Mouse (Mus musculus) limb, embryonic 10.5 days (tissue): Measurements from ENCODE around the gene Mrps26. TPM values are rescaled to one million over a fixed set of nuclear protein-coding genes. Genes with fewer than 3 reads are reported as not detected.
"Not testable (repeated sequence)": the region's sequence is repeated elsewhere in the genome, so short reads cannot be mapped to it uniquely, and the experiment has no call there.

ENCODE experiments used
- DNase-seq: peaks from one replicate; pipeline ENCODE4 v3.0.0-alpha.2; 2017; ENCODE audit warnings: low spot score
- H3K27ac ChIP-seq: fragments of 300-500 bp; sonication (generic); 2 replicates; pipeline ENCODE4 v1.5.1; 2016; ENCODE audit warnings: mild to moderate bottlenecking
- H3K27me3 ChIP-seq: fragments of 300-500 bp; sonication (generic); 2 replicates; pipeline ENCODE4 v1.6.1; 2016; ENCODE audit warnings: low read depth, mild to moderate bottlenecking; ENCODE audit not compliant: poor library complexity, severe bottlenecking
- H3K36me3 ChIP-seq: fragments of 300-500 bp; sonication (generic); 2 replicates; pipeline ENCODE4 v1.6.1; 2016; ENCODE audit warnings: mild to moderate bottlenecking, moderate library complexity
- H3K4me1 ChIP-seq: fragments of 300-500 bp; sonication (generic); 2 replicates; pipeline ENCODE4 v1.6.1; 2016
- H3K4me3 ChIP-seq: fragments of 300-500 bp; sonication (generic); 2 replicates; pipeline ENCODE4 v1.5.1; 2016; ENCODE audit warnings: mild to moderate bottlenecking, moderate library complexity
- H3K9me3 ChIP-seq: fragments of 300-500 bp; sonication (generic); replicated peaks from 2 replicates; pipeline ENCODE4 v1.6.1; 2016; ENCODE audit warnings: mild to moderate bottlenecking
- WGBS: fragments of 180-500 bp; shearing (Covaris S2); methylation state at CpG from one replicate; pipeline ENCODE4 v1.1.7; 2016; 5-methylcytosine and 5-hydroxymethylcytosine counted together
- polyA plus RNA-seq: library from polyadenylated mRNA; unstranded; fragments of >200 nt; fragmentation: Nextera tagmentation; extraction: Ambion mirVana; gene quantifications from 2 replicates; pipeline ENCODE4 v1.2.1, GENCODE M21; 2016

Mrps26 gene
- polyA plus RNA-seq, 1 experiment from 2014 or later, result 87.3 TPM

GRCm38 (mm10) chr2:130546957-130547356 lies 16.6 kb upstream of the Mrps26 start:
- no peaks in the 10 kb centered on the region for H3K4me1 ChIP-seq
- WGBS, result 90% methylated on average over 8 of the region's 8 CpGs

GRCm38 (mm10) chr2:130554841-130555240 lies 8.7 kb upstream of the Mrps26 start:
- 89% methylated on average over 7 of the region's 7 CpGs for WGBS
- H3K4me1 ChIP-seq, result no peaks in the 10 kb centered on the region
- peaks cover 79% of the 10 kb centered on the region for H3K36me3 ChIP-seq
- H3K27me3 ChIP-seq, result no peaks in the 10 kb centered on the region
- H3K27ac ChIP-seq, result no peak overlapping the region
- H3K9me3 ChIP-seq, result no peaks in the 10 kb centered on the region
- DNase-seq, result no peak
- H3K4me3 ChIP-seq, result no peak overlapping the region

More at GRCm38 (mm10) chr2:130546957-130547356, 16.6 kb upstream of the Mrps26 start:
- no peak overlapping the region for H3K27ac ChIP-seq
- no peak overlapping the region for H3K4me3 ChIP-seq
- H3K36me3 ChIP-seq, result peaks cover 93% of the 10 kb centered on the region
- no peaks in the 10 kb centered on the region for H3K9me3 ChIP-seq
- no peaks in the 10 kb centered on the region for H3K27me3 ChIP-seq
- DNase-seq, result no peak

- no peaks in the 10 kb centered on the region for H3K9me3 ChIP-seq
- H3K36me3 ChIP-seq, result peaks cover 68% of the 10 kb centered on the region
- H3K4me3 ChIP-seq, result no peak overlapping the region
- H3K4me1 ChIP-seq, result no peaks in the 10 kb centered on the region
- WGBS, result 83% methylated on average over 1 of the region's 1 CpGs
- H3K27ac ChIP-seq, result no peak overlapping the region
- DNase-seq, result no peak
- no peaks in the 10 kb centered on the region for H3K27me3 ChIP-seq
Measured at GRCm38 (mm10) chr2:130556292-130556691, 7.2 kb upstream of the Mrps26 start.

- Histone ChIP-seq H3K4me3 (no peak overlapping the region), H3K9me3 (no peaks in the 10 kb centered on the region), H3K27ac (no peak overlapping the region), H3K36me3 (peaks cover 56% of the 10 kb centered on the region), H3K27me3 (no peaks in the 10 kb centered on the region), H3K4me1 (peaks cover under 1% of the 10 kb centered on the region; the same call in 1 of the 2 replicates)
- 94% methylated on average over 2 of the region's 2 CpGs for WGBS
- DNase-seq, result no peak
Measured at GRCm38 (mm10) chr2:130557462-130557861, 6.1 kb upstream of the Mrps26 start.

GRCm38 (mm10) chr2:130558015-130558414 lies 5.5 kb upstream of the Mrps26 start:
- DNase-seq, result no peak
- no peaks in the 10 kb centered on the region for H3K27me3 ChIP-seq
- H3K36me3 ChIP-seq, result peaks cover 51% of the 10 kb centered on the region
- H3K4me3 ChIP-seq, result no peak overlapping the region
- no peak overlapping the region for H3K27ac ChIP-seq
- peaks cover 6% of the 10 kb centered on the region for H3K4me1 ChIP-seq
- 68% methylated on average over 2 of the region's 2 CpGs for WGBS
- H3K9me3 ChIP-seq, result no peaks in the 10 kb centered on the region

GRCm38 (mm10) chr2:130564063-130564462 lies 521 bp downstream of the Mrps26 start:
- WGBS, result 2% methylated on average over 23 of the region's 23 CpGs
- DNase-seq, result no peak

GRCm38 (mm10) chr2:130564983-130565382 lies 1.4 kb downstream of the Mrps26 start:
- no peaks in the 10 kb centered on the region for H3K9me3 ChIP-seq
- H3K27me3 ChIP-seq, result no peaks in the 10 kb centered on the region
- 84% methylated on average over 8 of the region's 8 CpGs for WGBS
- H3K36me3 ChIP-seq, result peaks cover 24% of the 10 kb centered on the region
- H3K27ac ChIP-seq, result no peak overlapping the region
- H3K4me3 ChIP-seq, result peak overlapping the region; percentile 86; the same call in 1 of the 2 replicates
- peaks cover 22% of the 10 kb centered on the region for H3K4me1 ChIP-seq
- no peak for DNase-seq

More at GRCm38 (mm10) chr2:130564063-130564462, 521 bp downstream of the Mrps26 start:
- H3K4me1 ChIP-seq, result peaks cover 22% of the 10 kb centered on the region
- H3K27me3 ChIP-seq, result no peaks in the 10 kb centered on the region
- H3K4me3 ChIP-seq, result peak overlapping the region; percentile 86
- peak overlapping the region; percentile 83 for H3K27ac ChIP-seq
- H3K9me3 ChIP-seq, result no peaks in the 10 kb centered on the region
- H3K36me3 ChIP-seq, result peaks cover 24% of the 10 kb centered on the region

GRCm38 (mm10) chr2:130568921-130569320 lies 5.4 kb downstream of the Mrps26 start:
- 87% methylated on average over 4 of the region's 4 CpGs for WGBS

GRCm38 (mm10) chr2:130569926-130570325 lies 6.4 kb downstream of the Mrps26 start:
- Histone ChIP-seq H3K4me3 (no peak overlapping the region), H3K36me3 (peaks cover 23% of the 10 kb centered on the region), H3K27ac (no peak overlapping the region), H3K27me3 (peaks cover 15% of the 10 kb centered on the region), H3K4me1 (peaks cover 2% of the 10 kb centered on the region), H3K9me3 (no peaks in the 10 kb centered on the region)
- DNase-seq, result no peak

More at GRCm38 (mm10) chr2:130568921-130569320, 5.4 kb downstream of the Mrps26 start:
- Histone ChIP-seq H3K4me3 (no peak overlapping the region), H3K27ac (no peak overlapping the region), H3K27me3 (peaks cover 7% of the 10 kb centered on the region), H3K36me3 (peaks cover 24% of the 10 kb centered on the region), H3K4me1 (peaks cover 12% of the 10 kb centered on the region), H3K9me3 (no peaks in the 10 kb centered on the region)
- DNase-seq, result no peak

- no peak for DNase-seq
- WGBS, result 79% methylated on average over 5 of the region's 5 CpGs
- no peaks in the 10 kb centered on the region for H3K9me3 ChIP-seq
- H3K36me3 ChIP-seq, result no peaks in the 10 kb centered on the region
- H3K27me3 ChIP-seq, result peaks cover 66% of the 10 kb centered on the region
- H3K4me1 ChIP-seq, result peaks cover 18% of the 10 kb centered on the region
- no peak overlapping the region for H3K27ac ChIP-seq
- H3K4me3 ChIP-seq, result no peak overlapping the region
Measured at GRCm38 (mm10) chr2:130574960-130575359, 11.4 kb downstream of the Mrps26 start.

- H3K4me1 ChIP-seq, result peaks cover 26% of the 10 kb centered on the region
- H3K9me3 ChIP-seq, result no peaks in the 10 kb centered on the region
- H3K27ac ChIP-seq, result no peak within 1 kb of the TSS
- 36% methylated on average over 9 of the region's 9 CpGs for WGBS
- H3K36me3 ChIP-seq, result no peaks in the 10 kb centered on the region
- H3K4me3 ChIP-seq, result peak within 1 kb of the TSS; percentile 40
- no peak for DNase-seq
- peaks cover 75% of the 10 kb centered on the region for H3K27me3 ChIP-seq
Measured at GRCm38 (mm10) chr2:130575873-130576272, 12.3 kb downstream of the Mrps26 start, which contains the start of gene Oxt. Gene Oxt, plus strand, starts transcription at chr2:130576173.

- peaks cover 31% of the 10 kb centered on the region for H3K4me1 ChIP-seq
- peaks cover 82% of the 10 kb centered on the region for H3K27me3 ChIP-seq
- peak; percentile 57 for DNase-seq
- not testable (repeated sequence) for H3K27ac ChIP-seq, H3K9me3 ChIP-seq, H3K36me3 ChIP-seq
- peak overlapping the region; percentile 40 for H3K4me3 ChIP-seq
- 2% methylated on average over 32 of the region's 32 CpGs for WGBS
Measured at GRCm38 (mm10) chr2:130576564-130576963, 13.0 kb downstream of the Mrps26 start.

- Histone ChIP-seq H3K9me3 (no peaks in the 10 kb centered on the region), H3K36me3 (no peaks in the 10 kb centered on the region), H3K27ac (no peak overlapping the region), H3K27me3 (peaks cover 86% of the 10 kb centered on the region), H3K4me3 (peak overlapping the region; percentile 40; the same call in 1 of the 2 replicates), H3K4me1 (peaks cover 31% of the 10 kb centered on the region)
- DNase-seq, result peak; percentile 44
- 5% methylated on average over 9 of the region's 9 CpGs for WGBS
Measured at GRCm38 (mm10) chr2:130577021-130577420, 13.5 kb downstream of the Mrps26 start.

- Histone ChIP-seq H3K4me1 (peaks cover 35% of the 10 kb centered on the region), H3K4me3 (peak overlapping the region; percentile 23), H3K9me3 (no peaks in the 10 kb centered on the region), H3K27ac (no peak overlapping the region), H3K27me3 (peaks cover 92% of the 10 kb centered on the region), H3K36me3 (no peaks in the 10 kb centered on the region)
- 4% methylated on average over 12 of the region's 12 CpGs for WGBS
- peak; percentile 47 for DNase-seq
Measured at GRCm38 (mm10) chr2:130577632-130578031, 14.1 kb downstream of the Mrps26 start.
